Mouse (Mus musculus) left cerebral cortex, postnatal 4 days (tissue): ENCODE results near the gene Lzts2. TPM values are rescaled to one million over a fixed set of nuclear protein-coding genes. Genes with fewer than 3 reads are reported as not detected.

Experiments
- DNase-seq: peaks from one replicate; pipeline ENCODE4 v3.0.0-alpha.2; 2022
- intact Hi-C: fragments of 180-260 bp; cut with DNase I; formaldehyde crosslinking; loops from one replicate; pipeline ENCODE4 v1.15.1; 2025
- total RNA-seq, 2 experiments: library from RNA; stranded (reverse); gene quantifications; 2 replicates each; pipeline ENCODE4 v1.2.3; 2021

The Lzts2 gene
- total RNA-seq, 2 experiments from 2014 or later: 30.2 to 35.1 TPM

GRCm38 (mm10) chr19:45047417-45047934 is 33.3 kb downstream of the Lzts2 start, which contains the start of gene Sfxn3:
Sfxn3 (plus strand) TSS chr19:45047503.
- intact Hi-C loops: no loop called here
- DNase-seq: peak; percentile 95

- intact Hi-C loops: no loop called here
- peak; percentile 48 for DNase-seq
These were observed 33.9 kb downstream of the Lzts2 start for GRCm38 (mm10) chr19:45047935-45048643.

DNA sequence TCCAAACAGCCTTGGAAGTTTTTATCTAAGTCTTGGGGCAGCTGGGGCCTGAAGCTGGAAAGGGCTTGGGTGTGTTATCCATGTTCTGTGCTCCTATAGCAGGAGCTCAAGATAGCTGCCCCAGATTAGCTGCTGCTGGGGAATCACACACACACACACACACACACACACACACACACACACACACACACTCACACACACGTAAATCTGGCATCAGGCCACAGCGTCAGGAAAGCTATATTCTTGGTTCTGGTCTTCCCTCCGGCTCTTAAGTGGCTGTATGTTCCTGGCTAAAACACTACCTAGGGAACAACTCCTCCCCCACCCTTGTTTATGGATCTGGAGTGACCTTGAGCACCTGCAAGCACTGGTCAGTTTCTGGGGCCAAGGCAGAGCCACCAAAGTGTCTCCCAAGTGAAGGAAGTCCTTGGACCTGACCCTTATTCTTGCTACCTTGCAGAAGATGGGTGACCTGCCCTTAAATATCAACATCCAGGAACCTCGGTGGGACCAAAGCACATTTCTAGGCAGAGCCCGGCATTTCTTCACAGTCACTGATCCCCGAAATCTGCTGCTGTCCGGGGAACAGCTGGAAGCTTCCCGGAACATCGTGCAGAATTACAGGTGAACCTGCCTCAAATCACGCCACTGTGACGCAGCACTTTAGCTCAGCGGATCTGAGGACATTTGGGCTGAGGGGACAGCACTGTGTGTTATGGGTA is 34.6 kb downstream of the Lzts2 start:
- DNase-seq: no peak
- intact Hi-C loops: no loop called here

GRCm38 (mm10) chr19:45049523-45049922 is 35.3 kb downstream of the Lzts2 start:
- no peak for DNase-seq
- intact Hi-C loops: no loop called here

DNA sequence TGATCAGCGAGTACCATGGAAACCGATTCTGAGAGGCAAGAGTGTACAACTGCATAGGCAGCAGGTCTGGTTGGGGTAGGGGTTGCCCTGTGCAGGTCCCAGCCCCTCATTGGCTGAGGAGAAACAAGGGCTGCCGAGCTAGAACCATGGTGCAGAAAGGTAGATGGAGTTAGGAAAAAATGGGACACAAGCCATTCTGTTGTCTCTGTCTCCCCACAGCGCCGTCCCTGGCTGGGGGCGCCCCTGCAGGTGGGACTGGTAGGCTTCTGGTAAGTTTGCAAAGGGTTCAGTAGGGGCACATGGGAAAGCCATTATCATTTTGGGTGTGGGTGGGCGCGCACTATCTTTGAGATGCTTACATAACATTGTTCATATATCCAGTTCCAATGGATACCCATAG is 39.2 kb downstream of the Lzts2 start:
- DNase-seq: no peak
- intact Hi-C loops: no loop called here

- no peak for DNase-seq
- intact Hi-C loops: no loop called here
These were observed 40.9 kb downstream of the Lzts2 start for GRCm38 (mm10) chr19:45054892-45055690.

DNA sequence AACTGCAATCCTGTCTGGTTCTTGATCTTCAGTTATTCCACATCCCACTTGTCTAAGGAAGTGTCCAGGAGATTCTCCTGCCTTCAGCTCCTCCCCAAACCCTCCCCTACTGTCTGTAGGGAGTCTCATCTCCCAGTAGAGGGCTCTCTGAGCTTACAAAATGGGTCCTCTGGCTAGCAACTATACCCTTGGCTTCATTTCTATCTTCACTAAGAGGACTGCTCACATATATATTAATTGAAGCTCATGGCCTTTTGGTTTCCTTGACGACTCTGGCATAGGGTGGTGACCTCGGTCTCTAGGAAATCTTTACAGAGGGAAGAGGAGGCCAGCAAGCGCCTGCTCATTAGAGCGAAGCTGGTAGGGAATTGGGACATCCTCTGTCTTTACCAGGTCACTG is 42.1 kb downstream of the Lzts2 start:
- DNase-seq: no peak
- intact Hi-C loops: no loop called here

DNA sequence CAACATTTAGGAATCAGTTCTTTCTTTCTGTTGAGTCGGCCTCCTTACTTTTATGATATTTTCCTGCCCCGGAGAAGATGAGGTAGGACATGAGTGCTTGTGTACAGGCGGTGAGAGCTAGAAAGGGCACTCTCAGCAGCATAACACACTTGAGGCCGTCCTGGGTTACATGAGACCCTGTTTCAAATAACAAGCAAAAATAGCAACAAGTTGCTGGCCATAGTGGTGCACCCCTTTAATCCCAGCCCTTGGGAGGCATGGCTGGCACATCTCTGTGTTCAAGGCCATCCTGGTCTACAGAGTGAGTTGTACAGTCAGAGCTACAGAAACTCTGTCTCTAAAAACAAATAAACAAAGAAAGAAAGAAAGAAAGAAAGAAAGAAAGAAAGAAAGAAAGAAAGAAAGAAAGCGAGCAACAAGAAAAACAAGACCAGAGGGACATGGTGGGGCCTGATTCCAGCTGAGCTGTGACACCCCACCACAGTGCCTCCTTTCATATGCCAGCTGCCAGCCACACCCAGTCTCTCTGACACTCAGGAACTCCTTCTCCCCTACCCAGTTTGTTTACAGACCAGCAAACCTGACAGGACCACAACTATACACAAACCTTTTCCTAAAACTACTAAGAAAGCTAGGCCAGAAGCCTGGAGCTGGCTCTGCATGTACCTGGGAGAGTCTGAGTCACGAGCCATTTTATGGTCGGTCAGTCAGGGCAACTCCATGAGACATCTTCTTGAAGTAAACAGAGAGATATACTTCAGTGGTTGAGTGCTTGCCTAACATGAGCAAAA is 42.9 kb downstream of the Lzts2 start:
- DNase-seq: no peak
- intact Hi-C loops: no loop called here

DNA sequence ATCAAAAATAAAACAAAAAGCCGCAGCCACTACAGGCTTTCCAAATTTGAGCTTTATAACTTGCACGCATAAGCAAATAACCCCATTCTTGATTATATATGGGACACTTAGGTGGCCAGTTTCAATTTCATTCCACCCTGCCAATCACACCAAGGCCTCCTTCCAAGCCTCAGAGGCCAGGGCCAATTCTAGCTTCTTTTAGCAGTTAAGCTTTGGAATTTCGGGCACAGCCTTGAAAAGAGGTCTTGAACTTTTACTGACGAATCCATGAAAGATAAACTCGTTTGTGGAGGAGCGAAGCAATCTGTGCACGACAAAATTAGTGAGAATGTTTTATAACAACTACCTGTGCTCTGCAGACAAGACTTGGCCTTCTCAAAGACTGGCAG is 43.5 kb downstream of the Lzts2 start:
- intact Hi-C loops: no loop called here
- DNase-seq: no peak

GRCm38 (mm10) chr19:45058113-45058839 is 44.1 kb downstream of the Lzts2 start:
- DNase-seq: peak; percentile 95
- intact Hi-C loops: no loop called here

- no peak for DNase-seq
- intact Hi-C loops: no loop called here
These were observed 44.6 kb downstream of the Lzts2 start for GRCm38 (mm10) chr19:45058841-45059240.

GRCm38 (mm10) chr19:45063565-45064292 is 49.5 kb downstream of the Lzts2 start:
- DNase-seq: no peak
- intact Hi-C loops: no loop called here

DNA sequence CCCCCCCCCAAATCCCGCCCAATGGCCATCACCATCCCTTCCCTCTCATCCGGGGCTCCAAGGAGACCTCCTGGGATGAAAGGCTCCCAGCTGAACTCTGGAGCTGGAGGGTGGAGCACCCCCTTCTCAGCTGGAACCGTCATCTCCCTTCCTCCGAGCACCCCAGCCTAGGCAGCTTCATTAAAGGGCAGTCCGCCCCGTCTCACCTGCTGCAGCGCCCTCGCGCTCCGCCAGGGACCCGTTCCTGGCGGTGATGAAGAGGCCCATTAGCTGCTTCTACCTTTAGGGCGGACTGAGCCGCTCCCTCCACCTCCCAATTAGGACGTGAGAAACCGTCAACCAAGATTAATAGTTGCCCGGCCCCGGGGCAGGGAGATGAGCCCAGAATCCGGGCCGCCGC is 51.0 kb downstream of the Lzts2 start:
- intact Hi-C loops: no loop called here
- no peak for DNase-seq

GRCm38 (mm10) chr19:45067170-45067569 is 53.0 kb downstream of the Lzts2 start:
- intact Hi-C loops: no loop called here

GRCm38 (mm10) chr19:45067758-45068510 is 53.7 kb downstream of the Lzts2 start:
- DNase-seq: no peak
- intact Hi-C loops: no loop called here

More at GRCm38 (mm10) chr19:45067170-45067569, 53.0 kb downstream of the Lzts2 start:
- DNase-seq: no peak

DNA sequence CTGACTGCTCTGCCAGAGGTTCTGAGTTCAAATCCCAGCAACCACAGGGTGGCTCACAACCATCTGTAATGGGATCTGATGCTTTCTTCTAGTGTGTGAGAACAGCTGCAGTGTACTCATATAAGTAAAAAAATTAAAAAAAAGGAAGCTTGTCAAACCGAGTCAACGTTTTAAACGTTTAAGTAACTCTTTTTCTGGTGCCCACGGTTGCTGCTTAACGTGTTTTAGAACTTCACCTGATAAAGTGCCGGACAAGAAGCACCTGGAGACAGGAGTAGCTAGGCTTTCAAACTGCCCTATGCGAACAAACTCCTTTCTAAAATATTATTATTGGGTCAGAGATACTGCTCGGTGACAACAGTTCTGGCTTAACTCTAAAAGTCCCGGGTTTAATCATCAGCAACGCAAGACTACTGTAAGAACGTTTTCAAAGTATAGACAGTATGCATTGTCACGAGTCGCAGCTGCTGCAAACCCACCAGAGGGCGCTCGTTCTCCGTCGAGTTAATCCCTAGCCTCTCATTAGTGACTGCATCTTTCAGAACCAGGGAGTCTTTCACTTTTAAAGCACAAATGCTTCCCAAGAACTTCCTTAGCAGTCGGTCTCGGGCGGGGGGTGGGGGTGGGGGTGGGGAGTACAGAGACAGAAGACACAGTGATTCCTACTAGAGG is 59.8 kb downstream of the Lzts2 start:
- DNase-seq: peak; percentile 90
- intact Hi-C loops: no loop called here

- intact Hi-C loops: loop anchor here (5.0 kb wide), 1 partner anchor 83 kb away; no protein-coding TSS in a partner anchor
These were observed 60.5 kb downstream of the Lzts2 start, which contains the start of gene Kazald1 for GRCm38 (mm10) chr19:45074580-45075322. Kazald1 (plus strand) TSS chr19:45075241.

More at GRCm38 (mm10) chr19:45074580-45075322, 60.5 kb downstream of the Lzts2 start, which contains the start of gene Kazald1:
- DNase-seq: peak; percentile 94
